Mouse (Mus musculus): ENCODE data around the gene Ube2k.

DNA sequence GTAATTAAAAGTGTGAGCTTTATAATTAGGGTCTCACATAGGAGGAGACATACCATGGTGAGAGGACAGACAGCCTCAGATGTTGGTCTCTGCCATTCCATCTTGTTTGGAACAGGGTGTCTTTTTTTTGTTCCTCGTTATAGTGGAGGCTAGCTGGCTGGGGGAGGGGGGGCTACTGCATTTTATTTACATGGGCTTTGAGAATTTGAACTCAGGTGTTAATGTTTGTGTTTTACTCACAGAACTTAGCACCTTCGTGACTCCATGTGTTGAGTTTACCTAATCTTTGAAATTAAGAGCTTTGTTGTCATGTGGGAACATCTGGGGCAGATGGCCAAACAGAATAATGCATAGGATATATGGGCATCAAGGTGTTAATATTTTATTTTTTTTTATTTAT lies 7.6 kb downstream of the Ube2k start:
- TF ChIP-seq CTCF (IDR thresholded peaks at IDR 0.05; ENCODE audit: borderline replicate concordance, extremely low read depth, insufficient read depth, insufficient read length) = no peak
- no peak for TF ChIP-seq POLR2A (IDR thresholded peaks at IDR 0.05; ENCODE audit: borderline replicate concordance, extremely low read depth, insufficient read depth, insufficient read length, poor library complexity, severe bottlenecking)

Data from brain, embryonic 14.5 days (tissue).